Mouse (Mus musculus) heart, embryonic 14.5 days (tissue): Measurements from ENCODE around the gene Gps2. TPM values are rescaled to one million over a fixed set of nuclear protein-coding genes. Genes with fewer than 3 reads are reported as not detected.
A peak's percentile ranks its signal among the peaks of the same experiment; 100 is the strongest.

ENCODE experiments used
- ATAC-seq: fragments of 200-750 bp; cut with Nextera tagmentation; 2 replicates; pipeline ENCODE4 v1.8.0; 2017; ENCODE audit warnings: low read depth, moderate TSS enrichment; ENCODE audit not compliant: insufficient number of reproducible peaks, insufficient read depth, low FRiP score
- H3K27ac ChIP-seq, 2 experiments: fragments of 200-500 bp in 1 of 2; fragments of 300-500 bp in 1 of 2; sonication (generic) in 1 of 2; replicated peaks in 1 of 2; 2 replicates each; pipeline ENCODE4 v1.5.1; 2012 to 2014; ENCODE audit warnings: low read depth in 2 of 2, low read length in 2 of 2, control low read depth in 1 of 2, mild to moderate bottlenecking in 1 of 2, mixed read lengths in 1 of 2; ENCODE audit not compliant: control insufficient read depth in 1 of 2, insufficient read depth in 1 of 2
- H3K27me3 ChIP-seq: fragments of 300-500 bp; sonication (generic); 2 replicates; pipeline ENCODE4 v1.6.1; 2014; ENCODE audit warnings: mild to moderate bottlenecking, low read length, control low read depth; ENCODE audit not compliant: control insufficient read depth, insufficient read depth
- H3K36me3 ChIP-seq: fragments of 300-500 bp; sonication (generic); 2 replicates; pipeline ENCODE4 v1.6.1; 2014; ENCODE audit warnings: mild to moderate bottlenecking, control low read depth, low read length, mixed read lengths; ENCODE audit not compliant: control insufficient read depth, insufficient read depth
- H3K4me1 ChIP-seq, 2 experiments: fragments of 200-500 bp in 1 of 2; fragments of 300-500 bp in 1 of 2; sonication (generic) in 1 of 2; 2 replicates each; pipeline ENCODE4 v1.6.1; 2012 to 2014; ENCODE audit warnings: low read length in 2 of 2, control low read depth in 1 of 2, mixed read lengths in 1 of 2; ENCODE audit not compliant: control insufficient read depth in 2 of 2, insufficient read depth in 2 of 2
- H3K4me2 ChIP-seq: fragments of 300-500 bp; sonication (generic); 2 replicates; pipeline ENCODE4 v1.6.1; 2014; ENCODE audit warnings: mild to moderate bottlenecking, low read length
- H3K4me3 ChIP-seq, 2 experiments: fragments of 200-500 bp in 1 of 2; fragments of 300-500 bp in 1 of 2; sonication (generic) in 1 of 2; 2 replicates each; pipeline ENCODE4 v1.5.1; 2012 to 2014; ENCODE audit warnings: low read length in 2 of 2, mild to moderate bottlenecking in 2 of 2, control low read depth in 1 of 2, low read depth in 1 of 2, moderate library complexity in 1 of 2; ENCODE audit not compliant: control insufficient read depth in 1 of 2, insufficient read depth in 1 of 2
- H3K9ac ChIP-seq: fragments of 300-500 bp; sonication (generic); 2 replicates; pipeline ENCODE4 v1.6.1; 2014; ENCODE audit warnings: mild to moderate bottlenecking, low read length
- H3K9me3 ChIP-seq: fragments of 300-500 bp; sonication (generic); 2 replicates; pipeline ENCODE4 v1.6.1; 2016; ENCODE audit warnings: low read length, control low read depth; ENCODE audit not compliant: control insufficient read depth
- WGBS: fragments of 180-500 bp; shearing (Covaris S2); extraction: QIAGEN DNeasy Blood & Tissue Kit; methylation state at CpG from one replicate; pipeline ENCODE4 v1.1.7; 2014; 5-methylcytosine and 5-hydroxymethylcytosine counted together
- polyA plus RNA-seq: library from polyadenylated mRNA; unstranded; fragments of >200 nt; fragmentation: Nextera tagmentation; extraction: Ambion mirVana; gene quantifications from 2 replicates; pipeline ENCODE4 v1.2.1, GENCODE M21; 2014

Gps2 gene
- polyA plus RNA-seq, 1 experiment from 2014 or later = 45.2 TPM

DNA sequence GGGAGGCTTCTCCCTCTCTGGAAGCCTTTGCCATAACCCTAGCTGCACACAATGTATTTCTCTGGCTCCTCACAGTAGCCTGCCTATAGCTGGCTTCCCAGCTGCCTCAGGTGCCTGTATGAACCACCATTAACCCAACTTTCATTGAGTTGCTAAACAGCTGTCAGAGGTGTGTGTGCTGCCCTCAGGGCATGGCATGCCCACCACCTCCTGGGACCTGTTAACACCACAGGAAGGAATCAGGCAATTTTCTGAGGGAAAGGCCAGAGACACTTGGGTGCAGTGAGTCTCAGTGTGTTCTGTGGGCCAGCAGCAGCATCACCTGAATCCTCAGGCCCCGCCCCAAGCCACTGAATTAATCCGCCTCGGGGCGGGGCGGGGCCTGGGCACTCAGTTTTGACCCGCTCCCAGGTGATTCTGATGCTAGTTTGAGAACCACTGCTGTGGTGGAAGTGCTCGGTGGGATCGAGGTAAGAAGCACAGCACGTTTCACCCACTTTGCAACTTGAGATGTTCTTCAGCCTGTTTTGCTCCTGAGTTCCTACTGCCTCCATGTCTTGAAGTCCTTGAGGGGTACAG is 24.8 kb downstream of the Gps2 start:
- H3K4me2 ChIP-seq = no peak overlapping the region
- H3K27me3 ChIP-seq = peaks cover 23% of the 10 kb centered on the region; the same call in 1 of the 2 replicates

GRCm38 (mm10) chr11:69939181-69939580 is 25.5 kb downstream of the Gps2 start:
- no peak overlapping the region for H3K9ac ChIP-seq
- no peak for ATAC-seq
- no peak overlapping the region for H3K27ac ChIP-seq
- 61% methylated on average over 5 of the region's 5 CpGs for WGBS
- H3K36me3 ChIP-seq = peaks cover 21% of the 10 kb centered on the region
- peaks cover 20 to 27% of the 10 kb centered on the region in 2 experiments for H3K4me1 ChIP-seq
- peaks cover 23% of the 10 kb centered on the region; the same call in 1 of the 2 replicates for H3K27me3 ChIP-seq
- H3K4me3 ChIP-seq = no peak overlapping the region
- H3K9me3 ChIP-seq = no peaks in the 10 kb centered on the region
- no peak overlapping the region for H3K4me2 ChIP-seq

More for the DNA sequence above, 24.8 kb downstream of the Gps2 start:
- H3K27ac ChIP-seq = no peak overlapping the region
- peaks cover 20 to 27% of the 10 kb centered on the region in 2 experiments for H3K4me1 ChIP-seq
- WGBS = 35% methylated on average over 9 of the region's 9 CpGs
- no peak overlapping the region for H3K9ac ChIP-seq
- ATAC-seq = no peak
- H3K36me3 ChIP-seq = peaks cover 15% of the 10 kb centered on the region
- no peaks in the 10 kb centered on the region for H3K9me3 ChIP-seq
- H3K4me3 ChIP-seq = no peak overlapping the region

GRCm38 (mm10) chr11:69939731-69940130 is 26.0 kb downstream of the Gps2 start:
- peaks cover 20 to 27% of the 10 kb centered on the region in 2 experiments for H3K4me1 ChIP-seq
- H3K27ac ChIP-seq = no peak overlapping the region
- WGBS = 90% methylated on average over 17 of the region's 17 CpGs
- ATAC-seq = no peak
- peaks cover 23% of the 10 kb centered on the region; the same call in 1 of the 2 replicates for H3K27me3 ChIP-seq
- no peak overlapping the region for H3K4me3 ChIP-seq
- H3K9me3 ChIP-seq = no peaks in the 10 kb centered on the region
- H3K9ac ChIP-seq = no peak overlapping the region
- no peak overlapping the region for H3K4me2 ChIP-seq
- peaks cover 26% of the 10 kb centered on the region for H3K36me3 ChIP-seq

DNA sequence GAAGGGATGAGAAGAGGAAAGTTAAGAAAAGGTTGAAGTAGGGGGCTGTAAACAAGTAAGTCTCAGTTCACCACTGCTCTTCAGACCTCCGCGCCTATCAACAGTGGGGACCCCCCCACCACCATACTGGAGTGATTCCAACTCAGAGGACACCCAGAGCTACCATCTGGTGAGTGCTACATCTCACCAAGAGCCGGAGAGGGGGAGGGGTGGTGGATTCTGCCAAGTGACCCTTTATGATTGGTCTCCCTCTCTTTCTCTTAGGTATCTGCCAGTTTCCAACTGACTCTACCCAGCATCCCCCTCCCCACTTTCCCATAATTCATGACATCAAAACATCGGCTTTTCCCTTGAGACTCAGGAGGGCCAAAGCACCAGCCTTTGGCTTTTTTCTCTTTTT is 27.3 kb downstream of the Gps2 start:
- Histone ChIP-seq H3K27ac (no peak overlapping the region), H3K27me3 (peaks cover 23% of the 10 kb centered on the region; the same call in 1 of the 2 replicates), H3K4me3 (no peak overlapping the region), H3K9me3 (no peaks in the 10 kb centered on the region), H3K36me3 (peaks cover 39% of the 10 kb centered on the region), H3K4me1 (peaks cover 18 to 23% of the 10 kb centered on the region in 2 experiments), H3K4me2 (no peak overlapping the region), H3K9ac (no peak overlapping the region)
- WGBS = 77% methylated on average over 4 of the region's 4 CpGs
- ATAC-seq = no peak

- H3K4me2 ChIP-seq = no peak overlapping the region
- H3K9me3 ChIP-seq = no peaks in the 10 kb centered on the region
- H3K27ac ChIP-seq = no peak overlapping the region
- 74% methylated on average over 13 of the region's 13 CpGs for WGBS
- no peak overlapping the region for H3K4me3 ChIP-seq
- no peaks in the 10 kb centered on the region for H3K27me3 ChIP-seq
- no peak overlapping the region for H3K9ac ChIP-seq
- ATAC-seq = no peak
- H3K4me1 ChIP-seq = peaks cover 9 to 13% of the 10 kb centered on the region in 2 experiments
- H3K36me3 ChIP-seq = peaks cover 45% of the 10 kb centered on the region
These were observed 31.5 kb downstream of the Gps2 start for GRCm38 (mm10) chr11:69945216-69945615.

- H3K9ac ChIP-seq = peak overlapping the region; percentile 75
- no peaks in the 10 kb centered on the region for H3K27me3 ChIP-seq
- no peaks in the 10 kb centered on the region for H3K9me3 ChIP-seq
- peaks cover 9 to 13% of the 10 kb centered on the region in 2 experiments for H3K4me1 ChIP-seq
- H3K27ac ChIP-seq = peak overlapping the region; percentile 96 to 99
- peak overlapping the region; percentile 83 for H3K4me2 ChIP-seq
- peaks cover 45% of the 10 kb centered on the region for H3K36me3 ChIP-seq
- ATAC-seq = no peak
- WGBS = 82% methylated on average over 18 of the region's 18 CpGs
- peak overlapping the region; percentile 63 to 73; a peak in 2 of 4 replicates for H3K4me3 ChIP-seq
These were observed 32.6 kb downstream of the Gps2 start for GRCm38 (mm10) chr11:69945997-69946891.

DNA sequence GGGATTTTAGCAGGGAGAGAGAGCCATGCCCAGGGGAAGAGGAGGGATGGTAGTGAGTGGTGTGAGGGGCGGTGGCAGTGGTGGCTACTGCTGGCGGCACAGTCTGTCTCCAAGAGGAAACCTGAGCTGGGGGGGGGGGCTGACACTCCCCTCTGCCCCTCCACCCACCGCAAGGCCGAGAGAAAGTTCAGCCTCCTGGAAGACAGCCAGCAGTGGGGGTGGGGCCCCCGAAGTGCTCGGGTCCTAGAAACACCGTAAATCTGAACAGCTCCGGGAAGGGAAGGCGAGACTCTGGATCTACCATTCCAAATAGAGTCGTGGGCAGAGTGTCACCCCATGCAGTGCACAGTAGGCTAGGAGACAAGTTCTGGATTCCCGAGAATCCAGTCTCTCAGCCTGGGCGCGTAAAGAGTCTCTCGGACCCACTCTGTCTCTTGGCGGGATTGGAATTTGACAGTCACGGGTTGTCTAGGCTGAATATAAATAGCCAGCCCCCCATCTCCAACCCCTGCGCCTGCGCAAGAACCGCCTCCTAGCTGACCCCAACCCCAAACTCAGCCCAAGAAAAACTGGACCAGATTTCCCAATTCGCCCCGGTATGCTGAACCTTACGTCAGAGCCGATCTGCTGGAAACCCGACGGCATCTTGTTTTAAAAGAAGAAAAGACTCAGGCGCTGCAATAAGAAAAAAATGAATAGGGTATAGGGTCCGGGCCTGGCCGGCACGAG is 33.8 kb downstream of the Gps2 start:
- Histone ChIP-seq H3K36me3 (peaks cover 40% of the 10 kb centered on the region), H3K9ac (peak overlapping the region; percentile 75), H3K9me3 (no peaks in the 10 kb centered on the region), H3K4me2 (peak overlapping the region; percentile 83), H3K4me3 (peak overlapping the region; percentile 63 to 73), H3K4me1 (peaks cover 9 to 13% of the 10 kb centered on the region in 2 experiments), H3K27ac (peak overlapping the region; percentile 96 to 99), H3K27me3 (no peaks in the 10 kb centered on the region; the same call in 1 of the 2 replicates)
- ATAC-seq = peak; percentile 64
- 2% methylated on average over 29 of the region's 29 CpGs for WGBS
